Mouse (Mus musculus): ENCODE data around the gene Nfic.

The Nfic gene

GRCm38 (mm10) chr10:81430831-81431525 lies 24.5 kb downstream of the Nfic start:
- peak in 1 of 2 experiments; percentile 44 for DNase-seq (ENCODE audit: low spot score in 2 of 2)

DNA sequence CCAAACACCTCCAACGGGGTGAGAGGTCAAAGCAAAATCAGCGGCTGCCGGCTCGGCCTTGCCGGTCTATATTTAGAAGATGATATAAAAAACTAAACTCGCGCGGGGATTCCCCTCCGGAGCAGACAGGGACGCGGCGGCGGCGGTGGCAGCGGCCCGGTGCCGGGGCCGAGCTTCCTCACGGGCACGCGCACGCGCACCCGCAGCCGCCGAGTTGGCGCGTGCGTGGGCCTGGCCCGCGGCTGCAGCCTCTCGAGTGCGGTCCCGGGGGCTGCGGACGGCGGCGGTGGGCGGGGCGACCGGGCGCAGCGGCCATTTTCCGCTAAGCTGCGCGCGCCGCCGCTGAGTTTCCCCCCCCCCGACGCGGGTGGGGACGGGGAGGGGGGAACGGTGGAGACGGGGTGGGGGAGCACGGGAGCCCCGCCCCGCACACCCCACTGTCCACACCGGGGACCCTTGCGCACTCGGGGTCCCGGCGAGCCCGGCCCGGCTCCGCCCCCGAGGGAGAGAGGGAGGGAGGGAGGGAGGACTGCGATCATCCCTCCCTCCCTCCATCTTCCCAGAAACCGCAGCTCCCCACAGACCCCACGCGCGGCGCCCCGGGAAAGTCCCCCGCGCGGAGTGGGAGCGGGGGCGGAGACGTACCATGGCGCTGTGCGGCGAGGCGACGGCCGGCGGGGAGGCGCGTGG lies 25.1 kb downstream of the Nfic start:
- peak; percentile 49 to 72 for DNase-seq (ENCODE audit: low spot score in 2 of 2)

DNA sequence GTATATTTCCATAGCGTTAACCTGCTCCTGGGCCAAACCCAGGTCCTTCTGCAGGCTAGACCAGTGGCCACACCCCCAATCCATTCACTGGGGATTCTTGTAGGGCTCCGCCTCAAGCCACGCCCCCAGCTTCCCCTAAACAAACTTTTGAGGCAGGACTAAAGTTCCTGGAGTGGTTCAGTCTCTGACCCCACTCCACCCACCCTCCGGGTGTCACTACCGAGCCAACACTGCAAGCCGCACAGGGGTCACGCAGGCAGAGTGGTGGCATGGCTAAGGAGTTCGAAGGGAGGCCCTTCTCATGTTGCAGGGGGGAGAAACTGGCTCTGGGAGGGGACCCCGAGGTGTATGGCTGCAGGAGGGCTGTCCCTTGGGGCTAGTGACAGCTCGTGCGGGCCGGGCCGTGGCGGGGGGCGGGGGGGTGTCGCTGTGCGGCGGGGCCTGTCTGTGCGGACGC lies 25.8 kb downstream of the Nfic start:
- peak; percentile 63 to 68 for DNase-seq (ENCODE audit: low spot score in 2 of 2)

- no peak for DNase-seq (ENCODE audit: low spot score in 2 of 2)
Measured at GRCm38 (mm10) chr10:81429092-81429491, 26.3 kb downstream of the Nfic start.

DNA sequence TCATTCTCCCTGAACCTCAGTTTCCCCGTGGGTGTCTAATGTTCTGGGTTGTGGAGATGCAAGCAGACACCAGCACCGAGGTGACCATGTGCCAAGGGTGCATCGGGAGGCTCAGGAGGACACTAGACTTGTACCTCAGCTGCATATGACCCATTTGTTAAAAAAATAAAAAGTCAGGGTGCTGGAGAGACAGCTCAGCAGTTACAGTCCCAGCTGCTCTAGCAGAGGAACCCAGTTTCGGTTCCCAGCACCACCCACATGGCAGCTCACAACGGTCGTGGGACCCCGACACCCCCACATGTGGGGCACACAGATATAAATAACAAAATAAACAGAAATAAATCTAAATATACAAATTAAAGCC lies 26.9 kb downstream of the Nfic start:
- no peak for DNase-seq (ENCODE audit: low spot score in 2 of 2)

- no peak for DNase-seq (ENCODE audit: low spot score in 2 of 2)
Measured at GRCm38 (mm10) chr10:81427804-81428506, 27.5 kb downstream of the Nfic start.

DNA sequence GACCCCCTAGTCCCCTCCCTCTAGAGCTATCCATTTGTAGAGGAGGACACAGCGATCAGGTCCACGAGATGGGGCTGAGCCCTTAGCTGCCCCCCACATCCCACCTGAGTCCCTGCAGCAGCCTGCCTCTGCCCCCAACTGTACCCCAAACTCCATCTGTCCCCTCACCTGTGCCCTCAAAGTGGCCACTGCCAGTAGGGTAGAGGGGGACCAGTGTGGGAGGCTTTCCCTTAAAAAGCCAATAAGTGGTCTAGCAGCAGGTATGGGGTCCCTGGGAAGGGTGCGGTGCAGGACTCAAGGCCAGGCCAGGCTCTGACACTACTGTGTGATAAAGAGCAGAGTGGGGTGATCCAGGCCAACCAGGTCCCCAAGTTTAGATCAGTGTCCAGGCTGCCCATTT lies 28.1 kb downstream of the Nfic start:
- no peak for DNase-seq (ENCODE audit: low spot score in 2 of 2)

DNA sequence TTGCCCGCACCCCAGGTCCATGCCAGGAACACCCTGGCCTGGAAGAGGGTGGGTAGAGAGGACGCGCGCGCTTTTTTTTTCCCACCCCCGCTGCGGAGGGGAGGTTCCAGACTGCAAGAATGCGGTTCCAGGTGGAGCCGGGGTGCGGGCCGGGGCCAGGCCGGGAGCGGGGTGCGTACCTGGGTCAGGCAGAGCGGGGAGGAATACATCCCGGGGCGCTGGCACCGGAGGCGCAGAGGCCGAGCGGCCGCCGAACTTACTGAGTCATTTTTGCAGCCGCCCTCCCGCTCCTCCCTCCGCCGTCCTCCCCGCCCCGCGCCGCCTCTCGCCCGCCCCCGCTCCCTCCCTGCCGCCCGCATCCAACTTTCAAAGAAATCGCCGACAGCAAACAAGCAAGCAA lies 28.5 kb downstream of the Nfic start:
- no peak for DNase-seq (ENCODE audit: low spot score in 2 of 2)

GRCm38 (mm10) chr10:81426081-81426671 lies 29.3 kb downstream of the Nfic start:
- no peak for DNase-seq (ENCODE audit: low spot score in 2 of 2)

- no peak for DNase-seq (ENCODE audit: low spot score in 2 of 2)
Measured at GRCm38 (mm10) chr10:81425236-81425850, 30.1 kb downstream of the Nfic start.

- peak in 1 of 2 experiments; percentile 3 for DNase-seq (ENCODE audit: low spot score in 2 of 2)
Measured at GRCm38 (mm10) chr10:81424246-81425051, 31.0 kb downstream of the Nfic start.

- no peak for DNase-seq (ENCODE audit: low spot score in 2 of 2)
Measured at GRCm38 (mm10) chr10:81423476-81424245, 31.8 kb downstream of the Nfic start.

DNA sequence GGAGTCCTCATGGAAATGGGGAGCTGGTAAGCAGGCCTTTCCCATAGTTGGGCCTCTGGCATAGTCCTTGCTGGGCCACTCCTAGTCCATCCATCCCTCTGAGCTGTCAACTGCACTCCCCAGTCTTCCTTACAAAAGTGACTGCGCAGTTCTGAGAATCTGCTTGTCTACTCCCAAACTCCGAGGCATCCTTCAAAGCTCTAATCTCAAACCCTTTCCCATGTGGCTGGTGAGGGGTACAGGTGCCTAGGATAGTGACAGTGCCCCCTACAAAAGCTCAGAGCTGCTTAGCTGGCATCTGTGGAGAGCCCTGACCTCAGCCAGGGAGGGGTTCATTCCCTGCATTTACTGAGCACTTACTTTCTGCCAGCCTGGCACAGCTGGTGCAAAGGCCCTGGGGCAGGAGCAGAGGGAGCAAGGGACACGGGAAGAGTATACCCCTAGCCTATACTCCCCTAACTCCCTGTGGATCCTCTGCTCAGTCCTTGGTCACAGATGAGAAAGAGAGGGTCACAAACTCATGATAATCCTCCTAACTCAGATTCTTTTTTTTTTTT lies 32.7 kb downstream of the Nfic start:
- no peak for DNase-seq (ENCODE audit: low spot score in 2 of 2)

- no peak for DNase-seq (ENCODE audit: low spot score in 2 of 2)
Measured at GRCm38 (mm10) chr10:81422191-81422590, 33.2 kb downstream of the Nfic start.

- DNase-seq (ENCODE audit: low spot score in 2 of 2): no peak
Measured at GRCm38 (mm10) chr10:81421797-81422100, 33.7 kb downstream of the Nfic start.

GRCm38 (mm10) chr10:81421041-81421796 lies 34.2 kb downstream of the Nfic start:
- no peak for DNase-seq (ENCODE audit: low spot score in 2 of 2)

GRCm38 (mm10) chr10:81420191-81420767 lies 35.2 kb downstream of the Nfic start:
- DNase-seq (ENCODE audit: low spot score in 2 of 2): no peak

- DNase-seq (ENCODE audit: low spot score in 2 of 2): no peak
Measured at GRCm38 (mm10) chr10:81419111-81419928, 36.1 kb downstream of the Nfic start.
